Mouse (Mus musculus): ENCODE results near the gene Gm3696. TPM values are rescaled to one million over a fixed set of nuclear protein-coding genes. Genes with fewer than 3 reads are reported as not detected.
"Not testable (repeated sequence)": the region's sequence is repeated elsewhere in the genome, so short reads cannot be mapped to it uniquely, and the experiment has no call there.

Gm3696 gene
- 1.1 and 1.5 TPM in 2 replicates for polyA plus RNA-seq (2015; fragmentation: Nextera tagmentation; extraction: Ambion mirVana)

GRCm38 (mm10) chr14:7100521-7100920 is at the start of gene Gm3696:
Gm3696 (minus strand) TSS chr14:7100621.
- H3K4me1 ChIP-seq (ENCODE audit: control insufficient read depth, insufficient read depth, low read length); ATAC-seq (replicated peaks; ENCODE audit: extremely low read depth, insufficient read depth, low FRiP score); H3K27ac ChIP-seq (ENCODE audit: low read length); H3K27me3 ChIP-seq (ENCODE audit: control insufficient read depth, insufficient read depth, low read length); H3K4me2 ChIP-seq (ENCODE audit: low read depth, low read length); H3K36me3 ChIP-seq (ENCODE audit: control insufficient read depth, insufficient read depth); H3K9ac ChIP-seq (ENCODE audit: low read length); H3K4me3 ChIP-seq (ENCODE audit: low read length); H3K9me3 ChIP-seq (replicated peaks; ENCODE audit: control insufficient read depth, low read length): not testable (repeated sequence)
- WGBS: 76% methylated on average over 1 of the region's 3 CpGs

GRCm38 (mm10) chr14:7125312-7125711 is 24.9 kb upstream of the Gm3696 start, which contains the start of gene Gm6676:
Gm6676 (minus strand) TSS chr14:7125412.
- not testable (repeated sequence) for H3K27me3 ChIP-seq (ENCODE audit: control insufficient read depth, insufficient read depth, low read length); H3K9me3 ChIP-seq (replicated peaks; ENCODE audit: control insufficient read depth, low read length); H3K4me2 ChIP-seq (ENCODE audit: low read depth, low read length); H3K4me3 ChIP-seq (ENCODE audit: low read length); H3K9ac ChIP-seq (ENCODE audit: low read length); H3K27ac ChIP-seq (ENCODE audit: low read length); H3K36me3 ChIP-seq (ENCODE audit: control insufficient read depth, insufficient read depth); ATAC-seq (replicated peaks; ENCODE audit: extremely low read depth, insufficient read depth, low FRiP score); H3K4me1 ChIP-seq (ENCODE audit: control insufficient read depth, insufficient read depth, low read length)
- no CpG with 5 or more reads among the region's 2 CpGs for WGBS

GRCm38 (mm10) chr14:7105124-7105802 is 4.8 kb upstream of the Gm3696 start:
- ATAC-seq (replicated peaks; ENCODE audit: extremely low read depth, insufficient read depth, low FRiP score); H3K36me3 ChIP-seq (ENCODE audit: control insufficient read depth, insufficient read depth); H3K4me1 ChIP-seq (ENCODE audit: control insufficient read depth, insufficient read depth, low read length); H3K9me3 ChIP-seq (replicated peaks; ENCODE audit: control insufficient read depth, low read length); H3K27me3 ChIP-seq (ENCODE audit: control insufficient read depth, insufficient read depth, low read length): not testable (repeated sequence)
- peak overlapping the region; percentile 51 for H3K4me3 ChIP-seq (ENCODE audit: low read length)
- H3K9ac ChIP-seq (ENCODE audit: low read length): peak overlapping the region; percentile 65
- peak overlapping the region; percentile 67 for H3K27ac ChIP-seq (ENCODE audit: low read length)
- peak overlapping the region; percentile 64 for H3K4me2 ChIP-seq (ENCODE audit: low read depth, low read length)
- WGBS: 2% methylated on average over 7 of the region's 54 CpGs

- not testable (repeated sequence) for H3K9me3 ChIP-seq (replicated peaks; ENCODE audit: control insufficient read depth, low read length); H3K4me3 ChIP-seq (ENCODE audit: low read length); ATAC-seq (replicated peaks; ENCODE audit: extremely low read depth, insufficient read depth, low FRiP score); H3K27ac ChIP-seq (ENCODE audit: low read length); H3K9ac ChIP-seq (ENCODE audit: low read length); H3K4me1 ChIP-seq (ENCODE audit: control insufficient read depth, insufficient read depth, low read length); H3K4me2 ChIP-seq (ENCODE audit: low read depth, low read length); H3K36me3 ChIP-seq (ENCODE audit: control insufficient read depth, insufficient read depth); H3K27me3 ChIP-seq (ENCODE audit: control insufficient read depth, insufficient read depth, low read length)
- WGBS: no CpG with 5 or more reads among the region's 2 CpGs
These were observed 55.6 kb downstream of the Gm3696 start, which contains the start of gene Gm3685 for GRCm38 (mm10) chr14:7044870-7045269. Gm3685 (minus strand) TSS chr14:7044970.

Other genes starting within 250 kb of the Gm3696 start
- 0.56 and 0.67 TPM in 2 replicates for gene Gm3667, start 210.7 kb downstream of the Gm3696 start, polyA plus RNA-seq (2015; fragmentation: Nextera tagmentation; extraction: Ambion mirVana)
- gene Gm6356, start 126.8 kb downstream of the Gm3696 start, polyA plus RNA-seq (2015; fragmentation: Nextera tagmentation; extraction: Ambion mirVana): not detected in 2 replicates
- gene Gm10406, start 73.2 kb downstream of the Gm3696 start, polyA plus RNA-seq (2015; fragmentation: Nextera tagmentation; extraction: Ambion mirVana): 0.20 TPM in 1 of 2 replicates, not detected in the other
- not detected in 2 replicates for gene Gm3685, start 55.7 kb downstream of the Gm3696 start, polyA plus RNA-seq (2015; fragmentation: Nextera tagmentation; extraction: Ambion mirVana)
- 0.08 TPM in 1 of 2 replicates, not detected in the other for gene Gm6676, start 24.8 kb upstream of the Gm3696 start, polyA plus RNA-seq (2015; fragmentation: Nextera tagmentation; extraction: Ambion mirVana)
- gene Gm3512, start 73.9 kb upstream of the Gm3696 start, polyA plus RNA-seq (2015; fragmentation: Nextera tagmentation; extraction: Ambion mirVana): 2.5 and 3.0 TPM in 2 replicates
- gene Gm16434, start 93.9 kb upstream of the Gm3696 start, polyA plus RNA-seq (2015; fragmentation: Nextera tagmentation; extraction: Ambion mirVana): 0.08 TPM in 1 of 2 replicates, not detected in the other
- gene Gm3727, start 164.1 kb upstream of the Gm3696 start, polyA plus RNA-seq (2015; fragmentation: Nextera tagmentation; extraction: Ambion mirVana): not detected in 2 replicates
- 1.0 and 1.2 TPM in 2 replicates for gene Gm3739, start 214.4 kb upstream of the Gm3696 start, polyA plus RNA-seq (2015; fragmentation: Nextera tagmentation; extraction: Ambion mirVana)
- not detected in 2 replicates for gene Gm5797, start 231.8 kb upstream of the Gm3696 start, polyA plus RNA-seq (2015; fragmentation: Nextera tagmentation; extraction: Ambion mirVana)